Mouse (Mus musculus) spleen, adult 2 months (tissue): ENCODE results near the gene Tbc1d9b.

Experiments used
- CTCF ChIP-seq: fragments of 200-500 bp; IDR thresholded peaks from 2 replicates; pipeline ENCODE4 v1.5.1; 2011; ENCODE audit warnings: mild to moderate bottlenecking, inconsistent platforms; ENCODE audit not compliant: insufficient read depth, insufficient read length, insufficient replicate concordance; ENCODE audit errors: extremely low read depth
- POLR2A ChIP-seq: fragments of 200-500 bp; IDR thresholded peaks from 2 replicates; pipeline ENCODE4 v1.6.1; 2011; ENCODE audit warnings: low read depth, low read length, inconsistent platforms

DNA sequence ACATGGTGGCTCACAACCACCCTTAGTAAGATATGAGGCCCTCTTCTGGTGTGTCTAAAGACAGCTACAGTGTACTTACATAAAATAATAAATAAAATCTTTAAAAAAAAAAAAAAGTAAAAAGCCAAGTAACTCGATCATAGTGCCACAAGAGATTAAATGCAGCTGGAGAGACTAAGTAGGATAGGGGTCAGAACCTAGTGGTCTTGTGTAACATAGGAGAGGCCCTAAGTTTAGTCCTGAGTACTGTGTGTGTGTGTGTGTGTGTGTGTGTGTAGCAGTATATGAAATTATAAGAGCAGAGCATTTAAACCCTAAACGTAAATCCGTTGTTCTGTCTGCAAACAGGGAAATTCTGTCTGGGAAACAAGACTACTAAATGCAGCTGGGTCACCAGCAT lies 61.1 kb downstream of the Tbc1d9b start:
- no peak for TF ChIP-seq POLR2A
- no peak for TF ChIP-seq CTCF
